Mouse (Mus musculus) spleen, postnatal 4 days (tissue): ENCODE results near the gene Ppp1r14c.
"Not testable (repeated sequence)": the region's sequence is repeated elsewhere in the genome, so short reads cannot be mapped to it uniquely, and the experiment has no call there.

ENCODE experiments used
- DNase-seq, 2 experiments: peaks; one replicate each; pipeline ENCODE4 v3.0.0; 2022; ENCODE audit warnings: low spot score in 2 of 2

Ppp1r14c gene

GRCm38 (mm10) chr10:3402284-3402683, 36.4 kb downstream of the Ppp1r14c start:
- DNase-seq, result no peak

DNA sequence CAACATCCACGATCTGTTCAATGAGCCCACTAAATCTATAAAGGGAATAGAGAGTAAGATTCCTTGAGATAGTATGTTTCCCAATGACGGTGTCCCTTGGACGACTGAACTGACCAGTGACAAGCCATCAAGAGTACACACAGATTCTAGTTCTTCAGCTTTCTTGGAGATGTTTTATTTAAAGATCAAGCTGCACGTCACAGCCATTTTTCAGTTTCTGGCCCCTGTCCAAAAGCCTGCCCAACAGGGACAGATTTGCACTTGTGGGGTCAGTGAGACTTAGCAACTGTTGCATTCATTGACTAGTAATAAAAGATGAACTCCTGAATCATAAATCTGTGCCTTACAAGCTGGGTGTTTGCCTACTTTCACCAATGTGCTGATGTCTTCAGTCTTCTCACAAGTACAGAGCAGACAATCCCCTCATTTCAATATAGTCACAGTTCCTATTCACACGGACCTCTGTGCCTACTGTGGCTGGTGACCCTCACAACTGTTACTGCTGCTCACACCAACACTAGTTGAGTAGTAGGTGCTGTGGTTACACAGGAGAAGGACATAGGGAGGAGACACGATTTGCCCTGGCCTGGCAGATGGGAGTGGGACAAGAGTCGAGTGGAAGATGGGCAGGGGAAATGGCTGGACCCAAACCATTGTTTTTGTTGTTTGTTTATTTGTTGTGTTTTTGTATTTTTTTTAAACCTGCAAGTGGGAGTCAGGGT, 37.7 kb downstream of the Ppp1r14c start:
- no peak for DNase-seq

- no peak for DNase-seq
These were observed 38.5 kb downstream of the Ppp1r14c start for GRCm38 (mm10) chr10:3404362-3404761.

DNA sequence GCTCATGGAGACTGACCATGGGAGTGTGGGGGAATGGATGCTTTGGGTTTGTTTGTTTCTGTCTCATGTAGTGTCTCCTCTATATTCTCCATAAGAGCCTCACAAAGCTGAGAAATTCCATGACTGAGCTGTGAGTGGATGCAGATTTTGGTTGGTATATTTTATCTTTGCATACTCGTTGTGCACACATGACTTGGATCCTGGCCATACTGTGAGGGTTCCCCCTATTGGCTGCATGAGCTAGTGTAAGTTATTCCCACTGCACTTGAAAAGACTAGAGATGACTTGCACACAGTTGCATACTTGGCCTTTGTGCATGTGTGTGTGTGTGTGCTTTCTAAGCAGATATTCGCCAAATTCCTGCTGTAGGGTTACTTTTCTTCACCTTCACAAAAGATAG, 40.4 kb downstream of the Ppp1r14c start:
- DNase-seq, result no peak

DNA sequence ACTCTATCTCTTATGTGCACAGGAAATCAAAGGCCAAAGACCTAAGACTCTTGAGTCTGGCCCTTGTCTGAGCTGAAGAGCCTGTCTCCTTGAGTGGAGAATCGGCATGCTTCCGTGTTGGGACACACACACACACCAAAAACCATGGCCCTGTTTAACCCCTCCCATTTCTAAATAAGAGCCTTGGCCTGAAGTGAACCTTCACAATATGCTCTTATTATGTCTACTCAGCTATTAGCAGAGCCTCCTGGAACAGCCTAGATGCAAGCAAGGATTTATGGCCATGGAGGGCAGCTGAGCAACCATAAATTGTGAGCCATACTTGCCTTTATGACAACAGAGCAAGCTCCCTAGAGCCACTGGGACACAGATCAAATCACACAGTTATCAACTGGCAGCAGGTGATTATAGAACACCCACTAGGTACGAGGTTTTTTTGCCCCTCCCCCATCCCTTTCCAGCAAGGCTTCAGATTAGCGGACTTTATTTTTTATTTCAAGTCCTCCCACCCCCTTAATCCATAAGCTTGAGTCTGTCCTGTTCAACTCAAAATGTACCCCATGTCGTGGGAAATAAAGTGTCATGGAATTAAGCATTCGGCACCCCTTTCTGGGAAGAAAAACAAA, 42.3 kb downstream of the Ppp1r14c start:
- no peak for DNase-seq

GRCm38 (mm10) chr10:3408699-3409098, 42.8 kb downstream of the Ppp1r14c start:
- DNase-seq, result no peak

- DNase-seq, result no peak
These were observed 45.4 kb downstream of the Ppp1r14c start for GRCm38 (mm10) chr10:3411222-3411621.

GRCm38 (mm10) chr10:3411639-3412038, 45.8 kb downstream of the Ppp1r14c start:
- no peak for DNase-seq

DNA sequence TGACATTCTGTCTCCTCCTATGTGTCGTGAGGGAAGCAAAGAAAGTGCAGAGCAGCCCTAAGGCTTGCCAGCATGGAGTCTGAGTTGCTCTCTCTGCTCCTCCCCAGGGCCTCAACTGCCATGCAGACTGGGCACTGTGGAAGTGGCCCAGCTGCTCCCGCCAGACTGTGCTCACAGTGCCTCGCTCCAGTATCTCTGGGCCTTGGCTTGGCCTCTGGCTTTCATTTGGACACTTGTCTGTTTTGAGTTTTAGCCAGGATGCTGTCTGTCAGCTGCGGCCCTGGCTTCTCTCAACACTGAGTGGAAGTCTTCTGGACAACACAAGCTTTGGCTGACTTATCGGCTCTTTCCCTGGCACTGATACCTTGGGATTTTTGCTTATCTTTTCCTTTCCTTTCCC, 49.0 kb downstream of the Ppp1r14c start:
- no peak for DNase-seq

GRCm38 (mm10) chr10:3416565-3416964, 50.7 kb downstream of the Ppp1r14c start:
- no peak for DNase-seq

- no peak for DNase-seq
These were observed 51.6 kb downstream of the Ppp1r14c start for GRCm38 (mm10) chr10:3417408-3417807.

DNA sequence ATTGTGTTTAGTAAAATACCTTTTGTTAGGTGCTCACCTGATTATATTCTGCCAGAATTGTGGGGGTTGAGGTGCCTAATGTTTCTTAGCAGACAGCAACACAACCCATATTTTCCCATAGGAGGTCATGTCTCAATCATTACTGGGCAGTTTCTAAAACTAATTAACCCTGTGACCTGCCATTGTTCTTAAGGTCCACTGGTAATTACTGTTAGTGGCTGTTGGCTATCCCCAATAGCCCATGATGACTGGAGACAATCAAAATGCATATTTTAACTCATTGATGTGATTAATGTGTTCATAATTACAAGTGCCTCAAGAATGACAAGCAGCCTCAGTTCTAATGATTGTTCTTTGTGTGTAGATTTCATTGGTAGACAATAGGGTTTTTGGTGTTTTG, 58.2 kb downstream of the Ppp1r14c start:
- DNase-seq, result no peak

- no peak for DNase-seq
These were observed 62.0 kb downstream of the Ppp1r14c start for GRCm38 (mm10) chr10:3427689-3428399.

DNA sequence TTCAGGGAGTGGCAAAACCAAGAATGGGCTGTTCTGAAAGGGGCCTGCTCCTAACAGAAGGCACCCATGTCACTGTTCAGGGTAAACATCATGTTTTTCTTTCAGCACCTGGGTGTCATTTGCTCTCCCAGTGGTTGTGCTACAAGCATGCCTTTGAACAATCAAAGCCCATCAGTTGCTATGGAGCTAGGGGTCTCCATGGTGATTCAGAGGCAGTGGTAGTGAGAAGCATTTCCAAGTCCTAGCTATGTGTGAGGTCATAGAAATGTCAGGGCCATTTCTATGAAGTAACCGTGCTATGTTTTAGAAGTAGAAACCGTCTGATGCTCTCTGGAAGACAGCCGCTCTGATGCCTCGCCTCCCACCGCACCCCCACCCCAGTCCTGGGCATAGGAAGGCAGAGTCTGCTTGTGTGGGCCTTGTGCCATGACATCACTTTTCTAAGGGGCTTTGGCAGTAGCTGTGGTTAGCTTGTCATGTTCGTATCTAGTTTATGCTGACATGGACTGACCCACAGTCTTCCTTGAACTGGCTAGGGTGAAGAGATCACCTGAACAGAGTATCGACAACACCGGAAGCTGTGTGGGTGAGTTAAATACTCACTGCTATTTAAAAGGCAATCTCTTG, 69.1 kb downstream of the Ppp1r14c start:
- no peak for DNase-seq

DNA sequence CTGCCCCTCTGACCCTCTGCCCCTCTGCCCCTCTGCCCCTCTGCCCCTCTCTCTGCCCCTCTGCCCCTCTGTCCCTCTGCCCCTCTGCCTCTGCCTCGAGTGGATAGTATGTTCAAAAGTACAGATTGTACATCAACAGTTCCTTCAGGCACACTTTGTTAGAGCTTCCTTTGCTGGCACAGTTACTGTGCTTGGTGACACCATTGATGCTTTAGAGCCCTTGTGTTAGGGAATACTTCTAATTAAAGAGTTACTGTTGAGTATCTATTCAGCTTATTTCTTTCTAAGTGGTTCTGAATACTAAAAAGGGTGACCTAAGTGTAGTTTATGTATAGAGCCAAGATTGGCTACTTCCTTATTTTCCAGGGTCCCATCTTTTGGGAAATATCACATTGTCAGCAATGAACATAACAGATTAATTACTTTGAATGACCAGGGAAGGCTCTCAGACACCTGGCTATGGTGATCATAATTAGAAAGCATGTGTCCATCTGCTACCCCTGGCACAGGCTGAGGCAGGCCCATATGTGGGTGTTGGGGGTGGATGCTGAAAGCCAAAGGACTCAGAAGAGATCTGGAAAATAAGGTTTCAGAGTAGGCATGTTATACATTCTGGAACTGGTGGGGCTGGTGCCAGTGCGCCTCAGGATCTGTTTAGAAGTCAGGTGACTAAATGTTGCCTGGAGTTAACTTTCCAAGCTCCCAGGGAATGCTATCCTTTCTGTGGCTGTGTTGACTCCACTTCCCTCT, 75.0 kb downstream of the Ppp1r14c start:
- no peak for DNase-seq

GRCm38 (mm10) chr10:3446748-3447147, 80.9 kb downstream of the Ppp1r14c start:
- not testable (repeated sequence) for DNase-seq

- no peak for DNase-seq
These were observed 82.8 kb downstream of the Ppp1r14c start for GRCm38 (mm10) chr10:3448699-3449098.

DNA sequence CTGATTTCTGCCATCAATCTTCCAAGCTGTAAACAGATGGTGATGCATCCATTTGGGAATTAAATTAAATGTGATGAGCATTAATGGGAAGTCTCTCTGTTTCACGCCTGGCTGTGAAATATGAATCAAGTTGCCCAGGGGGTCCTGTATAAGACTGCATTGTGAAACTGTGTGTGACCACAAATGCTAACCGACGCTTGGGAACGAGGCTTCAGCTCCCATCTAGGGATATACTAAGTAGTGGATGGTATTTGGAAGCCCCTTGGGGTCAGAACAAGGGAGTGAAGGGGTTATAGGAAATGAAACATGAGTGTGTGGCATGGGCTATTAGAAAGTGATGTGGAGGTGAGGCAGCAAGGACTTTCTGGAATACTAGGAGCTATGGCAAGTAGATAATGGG, 86.1 kb downstream of the Ppp1r14c start:
- DNase-seq, result no peak

DNA sequence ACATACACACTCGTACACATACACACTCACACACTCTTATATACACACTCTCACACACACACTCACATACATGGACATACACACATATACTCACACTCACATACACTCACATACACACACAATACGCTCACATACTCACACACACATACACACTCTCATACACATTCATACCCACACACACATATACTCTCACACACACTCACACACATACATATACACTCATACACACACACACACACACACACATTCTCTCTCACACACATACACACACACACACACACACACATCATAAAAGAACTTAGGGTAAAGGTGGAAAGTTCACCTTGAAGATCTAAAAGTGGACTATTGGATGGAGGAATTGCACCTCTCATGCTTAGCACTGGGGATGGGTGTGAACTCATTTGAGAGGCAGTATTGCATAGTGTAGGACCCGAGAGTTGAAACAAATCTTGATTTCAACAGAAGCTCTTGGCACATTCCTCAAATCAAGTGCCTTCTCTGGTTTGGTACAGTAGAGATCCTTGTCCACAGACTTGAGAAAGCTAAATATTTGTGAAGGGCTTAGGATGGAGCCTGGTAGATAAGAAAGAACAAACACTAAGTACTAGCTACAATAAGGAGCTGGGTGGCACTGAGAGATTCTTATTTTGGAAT, 87.1 kb downstream of the Ppp1r14c start:
- DNase-seq, result no peak

DNA sequence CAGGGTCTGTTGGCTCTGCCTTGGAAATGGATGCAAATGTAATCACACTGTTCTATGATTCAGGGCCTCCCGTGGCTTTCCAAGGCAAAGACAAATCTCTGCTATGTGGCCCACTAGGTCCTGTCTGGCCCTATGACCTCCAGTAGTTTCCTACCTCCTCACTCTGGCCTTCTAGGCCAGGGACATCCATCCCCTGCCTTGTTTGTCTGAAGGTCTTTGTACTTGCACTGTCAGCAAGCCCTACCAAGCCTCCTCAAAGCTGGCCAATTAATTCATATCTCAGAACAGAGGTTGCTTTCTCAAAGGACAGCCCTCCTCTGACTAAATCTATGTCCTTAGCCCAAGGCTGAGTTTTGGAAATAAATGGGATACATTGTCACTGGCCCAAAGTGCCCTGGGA, 92.8 kb downstream of the Ppp1r14c start:
- DNase-seq, result no peak

GRCm38 (mm10) chr10:3460841-3461240, 95.0 kb downstream of the Ppp1r14c start:
- DNase-seq, result no peak
